Mouse (Mus musculus): ENCODE measurements around the gene Auh. TPM values are rescaled to one million over a fixed set of nuclear protein-coding genes. Genes with fewer than 3 reads are reported as not detected.

Gene Auh
- 67.3 and 68.3 TPM in 2 replicates for polyA plus RNA-seq (2015; fragmentation: Nextera tagmentation; extraction: Ambion mirVana)

DNA sequence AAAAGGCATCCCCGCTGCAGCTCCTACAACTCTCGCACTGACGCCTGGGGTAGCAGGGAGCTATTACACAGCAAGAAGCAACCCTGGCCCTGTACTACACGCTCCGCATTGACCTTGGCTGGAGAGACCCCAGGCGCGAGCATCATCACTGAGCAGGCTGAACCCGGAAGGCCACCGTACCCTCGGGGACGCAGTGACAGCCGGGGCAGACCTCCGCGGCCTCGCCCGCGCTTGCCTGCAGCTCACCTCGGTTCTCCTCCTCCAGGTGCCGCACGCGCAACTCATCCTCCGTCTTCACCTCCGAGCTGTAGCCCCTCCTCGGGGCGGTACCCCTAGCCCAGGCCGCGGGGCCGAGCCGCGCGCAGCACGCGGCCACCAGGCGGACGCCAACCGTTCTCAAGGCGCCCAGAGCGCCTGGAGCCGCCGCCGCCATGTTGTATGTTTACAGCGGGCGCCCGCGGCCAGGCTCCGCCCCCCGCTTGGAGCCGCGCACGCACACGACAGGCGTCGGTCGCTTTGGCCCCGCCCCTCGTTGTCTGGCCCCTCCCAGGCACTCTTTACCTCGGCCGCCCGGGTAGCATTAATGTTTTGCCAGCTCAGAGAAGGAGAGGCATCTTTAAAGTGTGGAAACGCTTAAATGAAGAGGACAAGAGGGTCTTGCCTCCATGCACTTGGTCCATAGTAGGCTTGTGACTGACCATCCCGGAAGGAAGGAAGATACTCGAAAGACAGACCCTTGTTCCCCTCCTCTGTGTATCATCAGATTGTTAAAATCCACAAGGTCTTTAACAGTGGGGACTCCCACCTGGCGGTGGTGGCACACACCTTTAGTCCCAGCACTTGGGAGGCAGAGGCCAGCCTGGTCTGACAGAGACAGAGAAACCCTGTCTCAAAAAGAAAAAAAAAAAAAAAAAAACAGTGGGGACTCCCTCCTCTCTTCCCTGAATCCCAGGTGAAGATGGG, at the start of gene Auh:
Gene Auh, minus strand, starts transcription at position 473 of the 963 bp plus-strand sequence.
- Histone ChIP-seq H3K4me2 (peak within 1 kb of the TSS; percentile 74), H3K9me3 (no peaks in the 10 kb centered on the region), H3K27me3 (no peaks in the 10 kb centered on the region), H3K36me3 (no peaks in the 10 kb centered on the region), H3K4me3 (peak within 1 kb of the TSS; percentile 64), H3K27ac (replicated peaks) (peak within 1 kb of the TSS; percentile 83), H3K4me1 (replicated peaks) (peaks cover 28% of the 10 kb centered on the region), H3K9ac (peak within 1 kb of the TSS; percentile 84)
- WGBS = under 1% methylated on average over 63 of the region's 63 CpGs
- ATAC-seq (ENCODE audit: low read depth) = peak; percentile 98

DNA sequence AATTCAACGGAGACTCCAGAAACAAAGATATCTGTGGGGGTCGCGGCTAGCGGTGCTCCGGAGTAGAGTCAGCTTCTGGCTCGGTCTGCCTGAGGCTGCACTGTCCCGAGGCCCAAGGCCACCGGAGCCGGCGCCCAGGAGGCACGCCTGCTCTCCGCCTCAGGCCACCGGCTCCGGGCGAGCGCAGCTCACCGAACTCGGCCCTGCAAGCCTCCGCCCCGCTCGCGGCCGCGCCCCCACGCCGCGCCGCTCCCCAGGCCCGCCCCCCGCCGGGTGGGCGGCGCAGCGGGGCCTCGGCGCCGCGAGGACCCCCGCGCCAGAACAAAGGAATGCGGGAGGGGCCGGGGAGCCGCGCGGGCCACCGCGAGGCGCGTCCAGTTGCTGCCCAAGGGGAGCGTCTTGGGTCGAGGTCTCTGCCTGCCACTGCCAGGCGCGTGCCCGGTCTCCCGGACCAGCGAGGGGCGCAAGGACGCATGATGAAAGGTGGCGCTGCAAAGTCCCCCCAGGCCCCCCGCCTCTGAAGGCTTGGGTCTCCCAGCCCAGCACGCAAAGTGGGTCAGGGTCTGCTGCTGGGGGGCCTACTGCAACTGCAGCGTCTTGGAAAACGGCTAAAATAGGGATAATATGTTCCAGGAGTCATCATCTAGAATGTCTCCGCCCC, 49.0 kb upstream of the Auh start:
- WGBS = 1% methylated on average over 55 of the region's 64 CpGs
- Histone ChIP-seq H3K9ac (peak overlapping the region; percentile 95), H3K4me3 (peak overlapping the region; percentile 89), H3K27me3 (peaks cover 7% of the 10 kb centered on the region; the same call in 1 of the 2 replicates), H3K4me1 (replicated peaks) (peaks cover 61% of the 10 kb centered on the region), H3K36me3 (no peaks in the 10 kb centered on the region), H3K4me2 (peak overlapping the region; percentile 98), H3K27ac (replicated peaks) (peak overlapping the region; percentile 97), H3K9me3 (no peaks in the 10 kb centered on the region)
- 0 out of 2 replicates have a peak, but pooled peaks have one; percentile 5 for ATAC-seq (ENCODE audit: low read depth)

- peaks cover 5% of the 10 kb centered on the region; the same call in 1 of the 2 replicates for H3K27me3 ChIP-seq
- H3K9me3 ChIP-seq = no peaks in the 10 kb centered on the region
- H3K4me2 ChIP-seq = peak overlapping the region; percentile 98
- H3K9ac ChIP-seq = peak overlapping the region; percentile 95
- no peaks in the 10 kb centered on the region for H3K36me3 ChIP-seq
- H3K27ac ChIP-seq (replicated peaks) = peak overlapping the region; percentile 97
- no peak for ATAC-seq (ENCODE audit: low read depth)
- peak overlapping the region; percentile 89 for H3K4me3 ChIP-seq
- WGBS = 20% methylated on average over 4 of the region's 4 CpGs
- H3K4me1 ChIP-seq (replicated peaks) = peaks cover 66% of the 10 kb centered on the region
Measured at GRCm38 (mm10) chr13:52977757-52978156, 48.3 kb upstream of the Auh start.

- Histone ChIP-seq H3K4me2 (peak overlapping the region; percentile 98), H3K9me3 (no peaks in the 10 kb centered on the region), H3K4me1 (replicated peaks) (peaks cover 61% of the 10 kb centered on the region), H3K27ac (replicated peaks) (peak overlapping the region; percentile 97), H3K27me3 (peaks cover 4% of the 10 kb centered on the region; the same call in 1 of the 2 replicates), H3K36me3 (no peaks in the 10 kb centered on the region), H3K9ac (peak overlapping the region; percentile 95), H3K4me3 (peak overlapping the region; percentile 89)
- ATAC-seq (ENCODE audit: low read depth) = no peak
- 67% methylated on average over 9 of the region's 9 CpGs for WGBS
Measured at GRCm38 (mm10) chr13:52977221-52977609, 47.7 kb upstream of the Auh start.

DNA sequence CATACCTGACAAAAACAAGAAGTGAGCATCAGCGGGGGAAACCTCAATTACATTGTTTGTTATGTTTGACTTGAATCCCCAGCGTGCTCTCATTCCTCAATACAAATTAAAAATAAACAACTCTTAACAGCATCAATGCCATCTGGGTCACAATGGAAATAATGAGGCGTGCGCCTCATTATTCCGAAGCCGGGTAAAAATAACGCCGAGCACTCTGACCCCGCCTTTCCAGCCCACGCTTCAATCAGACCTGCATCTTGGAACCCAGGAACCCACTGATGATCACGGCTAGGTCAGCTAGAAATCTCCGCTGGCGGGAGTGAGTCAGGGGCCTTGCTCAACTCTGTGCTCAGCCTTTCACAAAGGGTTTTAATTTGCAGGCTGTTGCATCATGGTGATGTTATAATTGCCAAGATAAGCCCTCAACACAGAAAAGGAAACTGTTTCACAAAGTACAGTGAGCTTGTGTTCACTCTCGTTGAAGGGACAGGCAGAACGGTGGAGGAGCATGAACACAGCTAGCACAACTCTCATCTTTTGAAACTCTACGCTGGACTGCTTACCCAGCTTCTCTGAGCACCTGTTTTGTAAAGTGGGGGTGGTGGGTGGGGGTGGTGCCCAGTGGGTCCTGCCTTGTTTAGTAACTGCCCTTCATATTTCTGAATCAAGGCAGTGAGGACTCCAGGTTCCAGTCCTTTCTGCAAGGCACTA, 47.2 kb upstream of the Auh start:
- Histone ChIP-seq H3K4me1 (replicated peaks) (peaks cover 55% of the 10 kb centered on the region), H3K4me3 (peak overlapping the region; percentile 89), H3K36me3 (no peaks in the 10 kb centered on the region), H3K9ac (peak overlapping the region; percentile 95), H3K27ac (replicated peaks) (peak overlapping the region; percentile 61), H3K4me2 (peak overlapping the region; percentile 98), H3K27me3 (no peaks in the 10 kb centered on the region), H3K9me3 (no peaks in the 10 kb centered on the region)
- WGBS = 19% methylated on average over 16 of the region's 16 CpGs
- ATAC-seq (ENCODE audit: low read depth) = no peak

GRCm38 (mm10) chr13:52976130-52976509, 46.6 kb upstream of the Auh start:
- ATAC-seq (ENCODE audit: low read depth) = no peak
- H3K4me1 ChIP-seq (replicated peaks) = peaks cover 51% of the 10 kb centered on the region
- H3K9ac ChIP-seq = peak overlapping the region; percentile 95; the same call in 1 of the 2 replicates
- H3K27ac ChIP-seq (replicated peaks) = no peak overlapping the region
- peak overlapping the region; percentile 98 for H3K4me2 ChIP-seq
- 22% methylated on average over 8 of the region's 8 CpGs for WGBS
- H3K27me3 ChIP-seq = no peaks in the 10 kb centered on the region
- H3K4me3 ChIP-seq = peak overlapping the region; percentile 89
- H3K36me3 ChIP-seq = no peaks in the 10 kb centered on the region
- no peaks in the 10 kb centered on the region for H3K9me3 ChIP-seq

DNA sequence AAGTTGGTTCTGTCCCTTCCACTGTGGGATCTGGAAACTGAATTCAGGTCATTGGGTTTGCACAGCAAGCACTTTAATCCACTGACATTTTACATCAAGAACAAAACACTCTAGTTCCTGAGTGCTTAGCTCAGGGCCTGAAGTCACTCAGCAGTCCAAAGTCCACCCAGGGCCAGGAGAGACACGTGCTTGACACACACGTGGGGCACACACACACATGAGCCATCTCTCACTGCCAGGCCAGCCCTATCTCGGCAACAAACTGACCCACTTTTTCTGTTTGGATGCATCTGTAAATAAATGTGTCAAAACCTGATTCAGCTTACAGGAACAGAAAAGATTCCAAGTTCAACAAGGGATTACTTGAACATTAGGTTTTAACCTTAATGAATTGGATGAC, 45.2 kb upstream of the Auh start:
- WGBS = 85% methylated on average over 3 of the region's 3 CpGs
- Histone ChIP-seq H3K4me1 (replicated peaks) (peaks cover 60% of the 10 kb centered on the region), H3K4me2 (no peak overlapping the region), H3K27ac (replicated peaks) (no peak overlapping the region), H3K36me3 (no peaks in the 10 kb centered on the region), H3K4me3 (no peak overlapping the region), H3K27me3 (no peaks in the 10 kb centered on the region), H3K9me3 (no peaks in the 10 kb centered on the region), H3K9ac (no peak overlapping the region)
- no peak for ATAC-seq (ENCODE audit: low read depth)

DNA sequence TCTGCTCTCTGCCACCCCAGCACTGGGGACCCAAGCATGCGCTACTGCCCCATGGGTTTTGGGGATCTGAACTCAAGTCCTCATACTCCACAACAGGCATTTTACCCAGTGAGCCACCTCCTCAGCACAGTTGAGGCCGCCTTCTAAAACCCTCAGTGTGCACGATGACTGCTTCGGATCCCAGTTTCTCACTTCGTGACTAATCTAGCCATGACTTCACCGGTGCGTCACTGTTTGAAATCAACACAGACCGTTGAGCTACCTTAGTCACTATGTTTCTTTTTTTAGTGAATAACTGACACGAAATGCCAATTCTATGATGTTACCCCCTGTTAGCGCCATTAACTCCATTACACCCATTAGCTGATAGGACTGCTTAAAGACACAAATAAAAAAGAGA, 43.9 kb upstream of the Auh start:
- 93% methylated on average over 10 of the region's 10 CpGs for WGBS
- H3K36me3 ChIP-seq = peaks cover 4% of the 10 kb centered on the region
- no peak overlapping the region for H3K4me2 ChIP-seq
- H3K9me3 ChIP-seq = no peaks in the 10 kb centered on the region
- no peak overlapping the region for H3K9ac ChIP-seq
- H3K27ac ChIP-seq (replicated peaks) = no peak overlapping the region
- no peak overlapping the region for H3K4me3 ChIP-seq
- H3K4me1 ChIP-seq (replicated peaks) = peaks cover 69% of the 10 kb centered on the region
- no peaks in the 10 kb centered on the region for H3K27me3 ChIP-seq
- no peak for ATAC-seq (ENCODE audit: low read depth)

- no peak overlapping the region for H3K4me2 ChIP-seq
- H3K27ac ChIP-seq (replicated peaks) = no peak overlapping the region
- H3K4me3 ChIP-seq = no peak overlapping the region
- H3K36me3 ChIP-seq = peaks cover 12% of the 10 kb centered on the region
- no peak overlapping the region for H3K9ac ChIP-seq
- peaks cover 63% of the 10 kb centered on the region for H3K4me1 ChIP-seq (replicated peaks)
- no peak for ATAC-seq (ENCODE audit: low read depth)
- 94% methylated on average over 3 of the region's 3 CpGs for WGBS
- no peaks in the 10 kb centered on the region for H3K9me3 ChIP-seq
- no peaks in the 10 kb centered on the region for H3K27me3 ChIP-seq
Measured at GRCm38 (mm10) chr13:52972626-52973025, 43.1 kb upstream of the Auh start.

- no peaks in the 10 kb centered on the region for H3K9me3 ChIP-seq
- H3K4me2 ChIP-seq = no peak overlapping the region
- no peak overlapping the region for H3K4me3 ChIP-seq
- H3K27me3 ChIP-seq = no peaks in the 10 kb centered on the region
- H3K27ac ChIP-seq (replicated peaks) = no peak overlapping the region
- WGBS = 89% methylated on average over 6 of the region's 6 CpGs
- peaks cover 45% of the 10 kb centered on the region for H3K4me1 ChIP-seq (replicated peaks)
- H3K36me3 ChIP-seq = peaks cover 28% of the 10 kb centered on the region
- no peak for ATAC-seq (ENCODE audit: low read depth)
- H3K9ac ChIP-seq = no peak overlapping the region
Measured at GRCm38 (mm10) chr13:52970876-52971275, 41.4 kb upstream of the Auh start.

DNA sequence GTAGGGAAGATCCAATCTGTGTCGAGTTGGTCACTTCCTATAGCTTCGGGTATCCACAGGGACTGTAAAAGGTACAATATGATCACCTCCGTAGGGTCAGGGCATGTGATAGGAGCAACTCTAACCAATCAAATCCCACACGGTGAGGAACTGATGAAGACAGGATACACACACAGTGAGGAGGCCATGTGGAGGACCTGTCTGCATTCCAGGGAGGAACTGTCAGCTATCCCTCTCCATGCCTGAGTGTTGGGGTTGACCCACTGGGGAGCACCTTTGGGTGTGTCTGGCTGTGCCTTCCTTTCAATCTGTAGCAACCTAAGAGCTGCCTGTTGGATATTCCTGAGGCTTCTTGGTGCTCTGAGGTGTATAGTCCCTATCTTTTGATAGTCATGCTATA, 33.4 kb upstream of the Auh start:
- Histone ChIP-seq H3K4me2 (no peak overlapping the region), H3K4me1 (replicated peaks) (no peaks in the 10 kb centered on the region), H3K9ac (no peak overlapping the region), H3K9me3 (no peaks in the 10 kb centered on the region), H3K4me3 (no peak overlapping the region), H3K27ac (replicated peaks) (no peak overlapping the region), H3K27me3 (no peaks in the 10 kb centered on the region), H3K36me3 (peaks cover 38% of the 10 kb centered on the region)
- no peak for ATAC-seq (ENCODE audit: low read depth)
- 88% methylated on average over 4 of the region's 4 CpGs for WGBS

GRCm38 (mm10) chr13:52962361-52962760, 32.9 kb upstream of the Auh start:
- H3K4me2 ChIP-seq = no peak overlapping the region
- no peak overlapping the region for H3K27ac ChIP-seq (replicated peaks)
- H3K9ac ChIP-seq = no peak overlapping the region
- no peaks in the 10 kb centered on the region for H3K9me3 ChIP-seq
- no peak overlapping the region for H3K4me3 ChIP-seq
- ATAC-seq (ENCODE audit: low read depth) = no peak
- no peaks in the 10 kb centered on the region for H3K27me3 ChIP-seq
- no peaks in the 10 kb centered on the region for H3K4me1 ChIP-seq (replicated peaks)
- H3K36me3 ChIP-seq = peaks cover 32% of the 10 kb centered on the region
- 88% methylated on average over 6 of the region's 6 CpGs for WGBS
